Mouse (Mus musculus) spleen, adult 2 months (tissue): ENCODE data around the gene Resp18.

ENCODE experiments used
- CTCF ChIP-seq: fragments of 200-500 bp; IDR thresholded peaks from 2 replicates; pipeline ENCODE4 v1.5.1; 2011; ENCODE audit warnings: mild to moderate bottlenecking, inconsistent platforms; ENCODE audit not compliant: insufficient read depth, insufficient read length, insufficient replicate concordance; ENCODE audit errors: extremely low read depth
- POLR2A ChIP-seq: fragments of 200-500 bp; IDR thresholded peaks from 2 replicates; pipeline ENCODE4 v1.6.1; 2011; ENCODE audit warnings: low read depth, low read length, inconsistent platforms

GRCm38 (mm10) chr1:75283017-75283416, 4.8 kb upstream of the Resp18 start:
- TF ChIP-seq CTCF = no peak
- no peak for TF ChIP-seq POLR2A
